Mouse (Mus musculus): ENCODE results near the gene Taf1. TPM values are rescaled to one million over a fixed set of nuclear protein-coding genes. Genes with fewer than 3 reads are reported as not detected.

The Taf1 gene
- polyA plus RNA-seq, 1 experiment, result 7.9 TPM

DNA sequence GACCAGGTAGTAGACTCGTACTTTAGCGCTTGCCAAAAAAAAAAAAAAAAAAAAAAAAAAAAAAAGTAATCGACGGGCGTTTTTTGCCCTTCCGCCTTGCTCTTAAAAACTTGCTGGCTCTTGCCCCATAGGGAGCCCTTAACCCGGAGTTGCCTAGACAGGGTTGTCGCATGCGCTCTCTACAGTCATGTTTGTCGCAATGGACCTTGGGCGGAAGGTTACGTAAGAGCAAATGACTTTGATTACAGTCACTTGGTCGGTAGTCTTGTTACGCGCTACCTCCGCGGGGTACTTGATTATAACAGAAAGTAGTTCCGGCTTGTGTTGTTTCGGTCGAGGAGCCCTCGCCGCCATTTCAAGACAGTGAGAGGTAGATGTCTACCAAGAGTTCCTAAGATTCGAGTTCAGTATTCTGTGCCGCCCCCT lies 107.2 kb downstream of the Taf1 start, which contains the start of gene Ogt:
Gene Ogt (plus strand): TSS at position 320 of the 426 bp plus-strand sequence.
- Histone ChIP-seq H3K4me3 (peak within 1 kb of the TSS; percentile 78), H3K36me3 (ENCODE audit: control insufficient read depth, insufficient read depth) (no peaks in the 10 kb centered on the region), H3ac (ENCODE audit: control insufficient read depth, insufficient read length) (peak within 1 kb of the TSS; percentile 14), H3K4me2 (ENCODE audit: low read depth) (peak within 1 kb of the TSS; percentile 87), H3K79me2 (ENCODE audit: control insufficient read depth, insufficient read depth) (peaks cover 47% of the 10 kb centered on the region), H3K27me3 (ENCODE audit: control insufficient read depth, insufficient read depth, insufficient read length) (no peaks in the 10 kb centered on the region)
- TF ChIP-seq SRF (IDR thresholded peaks at IDR 0.05; ENCODE audit: control insufficient read depth, insufficient read length, low read depth) (no peak), POLR2AphosphoS2 (IDR thresholded peaks at IDR 0.05; ENCODE audit: insufficient read length, low read depth) (peak; percentile 48), TCF3 (IDR thresholded peaks at IDR 0.05; ENCODE audit: insufficient read length, low read depth) (no peak), MYOD1 (IDR thresholded peaks at IDR 0.05; ENCODE audit: control insufficient read depth in 1 of 3, insufficient read length in 2 of 3, low read depth in 2 of 3) (no peak), CEBPB (IDR thresholded peaks at IDR 0.05; ENCODE audit: insufficient read depth, poor library complexity, severe bottlenecking) (peak; percentile 75; the same call in 1 of the 2 replicates), E2F4 (IDR thresholded peaks at IDR 0.05; ENCODE audit: insufficient read depth) (no peak), MAX (IDR thresholded peaks at IDR 0.05; ENCODE audit: low read depth) (no peak), TCF12 (IDR thresholded peaks at IDR 0.05; ENCODE audit: insufficient read depth, poor library complexity, severe bottlenecking) (no peak), USF1 (IDR thresholded peaks at IDR 0.05; ENCODE audit: low read depth) (no peak), POLR2A (IDR thresholded peaks at IDR 0.05; ENCODE audit: insufficient read length, low read depth) (peak; percentile 33), REST (IDR thresholded peaks at IDR 0.05; ENCODE audit: insufficient read depth, insufficient read length) (no peak), MYOG (IDR thresholded peaks at IDR 0.05; ENCODE audit: control insufficient read depth in 1 of 3, insufficient read depth in 1 of 3, insufficient read length in 2 of 3, low read depth in 2 of 3) (no peak)

DNA sequence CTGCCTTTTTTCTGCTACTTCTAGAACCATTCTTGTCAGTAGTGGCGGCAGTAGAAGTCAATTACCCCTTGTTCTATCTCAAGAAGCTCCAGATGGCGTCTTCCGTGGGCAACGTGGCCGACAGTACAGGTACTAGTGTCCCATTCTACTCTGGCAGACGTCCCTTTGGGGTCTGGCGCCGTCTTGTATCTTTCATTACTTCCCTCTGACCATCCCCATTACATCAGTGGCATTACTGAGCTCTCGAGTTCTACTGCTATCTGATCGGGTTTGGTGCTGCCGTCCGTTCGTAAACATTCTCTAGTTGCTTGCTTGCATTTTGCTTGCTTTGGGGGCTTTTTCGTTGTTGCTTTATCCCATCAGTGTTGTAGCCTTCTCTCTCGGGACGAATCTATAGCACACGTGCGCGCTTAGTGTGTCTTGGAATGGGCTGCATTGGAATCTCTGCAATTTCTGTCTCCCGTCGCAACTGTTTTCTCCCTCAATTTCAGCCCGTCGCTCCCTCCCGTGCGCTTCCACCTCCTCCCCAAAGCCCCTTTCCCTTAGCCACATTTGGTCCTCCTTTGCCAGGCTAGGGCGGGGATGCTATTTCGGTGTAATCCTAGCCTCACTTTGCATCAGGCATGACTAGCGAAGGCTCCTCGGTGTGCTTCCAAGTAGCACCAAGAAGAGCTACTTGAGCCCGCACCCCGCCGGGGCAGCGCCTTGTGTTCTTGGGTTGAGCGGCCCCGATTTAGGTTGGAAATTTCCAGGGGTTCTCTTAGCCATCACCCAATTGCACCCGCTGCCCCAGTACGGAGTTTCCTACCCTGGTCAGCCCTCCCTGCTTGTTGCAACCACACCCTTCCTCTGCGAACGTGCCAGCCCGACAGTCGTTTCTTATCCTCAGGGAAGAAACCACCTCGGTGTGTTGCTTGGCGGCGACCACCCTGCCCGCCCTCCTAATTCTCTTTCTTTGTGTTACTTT lies 107.9 kb downstream of the Taf1 start:
- peak overlapping the region; percentile 14 for H3ac ChIP-seq (ENCODE audit: control insufficient read depth, insufficient read length)
- H3K79me2 ChIP-seq (ENCODE audit: control insufficient read depth, insufficient read depth), result peaks cover 54% of the 10 kb centered on the region
- peak overlapping the region; percentile 78 for H3K4me3 ChIP-seq
- peaks cover 6% of the 10 kb centered on the region for H3K36me3 ChIP-seq (ENCODE audit: control insufficient read depth, insufficient read depth)
- no peak for TF ChIP-seq E2F4 (IDR thresholded peaks at IDR 0.05; ENCODE audit: insufficient read depth)
- TF ChIP-seq POLR2AphosphoS2 (IDR thresholded peaks at IDR 0.05; ENCODE audit: insufficient read length, low read depth), result peak; percentile 25
- H3K27me3 ChIP-seq (ENCODE audit: control insufficient read depth, insufficient read depth, insufficient read length), result no peaks in the 10 kb centered on the region
- H3K4me2 ChIP-seq (ENCODE audit: low read depth), result no peak overlapping the region

DNA sequence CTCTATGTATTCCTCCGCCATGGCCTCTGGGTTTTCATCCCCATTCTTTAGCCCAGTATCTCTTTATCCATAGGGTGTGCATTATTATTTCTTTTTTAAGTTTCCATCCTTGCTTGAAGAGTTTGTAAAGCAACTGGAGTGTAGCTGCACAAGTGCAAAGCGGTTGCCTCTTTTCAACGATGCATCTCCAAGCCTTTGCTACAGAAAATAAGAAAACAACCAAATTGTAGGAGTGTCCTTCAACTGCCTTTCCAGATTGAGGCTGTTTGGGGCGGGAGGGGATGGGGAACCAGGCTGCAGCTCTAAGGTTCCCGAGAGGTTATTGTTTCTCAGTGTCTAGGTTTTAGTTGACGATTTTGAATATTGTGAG lies 108.6 kb downstream of the Taf1 start:
- peaks cover 61% of the 10 kb centered on the region for H3K79me2 ChIP-seq (ENCODE audit: control insufficient read depth, insufficient read depth)
- peaks cover 7% of the 10 kb centered on the region for H3K36me3 ChIP-seq (ENCODE audit: control insufficient read depth, insufficient read depth)
- H3ac ChIP-seq (ENCODE audit: control insufficient read depth, insufficient read length), result peak overlapping the region; percentile 14
- H3K4me3 ChIP-seq, result peak overlapping the region; percentile 78
- TF ChIP-seq E2F4 (IDR thresholded peaks at IDR 0.05; ENCODE audit: insufficient read depth), result no peak
- TF ChIP-seq SRF (IDR thresholded peaks at IDR 0.05; ENCODE audit: control insufficient read depth, insufficient read length, low read depth), result no peak
- no peak for TF ChIP-seq REST (IDR thresholded peaks at IDR 0.05; ENCODE audit: insufficient read depth, insufficient read length)
- TF ChIP-seq MYOD1 (IDR thresholded peaks at IDR 0.05; ENCODE audit: control insufficient read depth in 1 of 3, insufficient read length in 2 of 3, low read depth in 2 of 3), result no peak
- no peak for TF ChIP-seq CEBPB (IDR thresholded peaks at IDR 0.05; ENCODE audit: insufficient read depth, poor library complexity, severe bottlenecking)
- TF ChIP-seq MYOG (IDR thresholded peaks at IDR 0.05; ENCODE audit: control insufficient read depth in 1 of 3, insufficient read depth in 1 of 3, insufficient read length in 2 of 3, low read depth in 2 of 3), result no peak
- no peak for TF ChIP-seq TCF3 (IDR thresholded peaks at IDR 0.05; ENCODE audit: insufficient read length, low read depth)
- no peak for TF ChIP-seq POLR2AphosphoS2 (IDR thresholded peaks at IDR 0.05; ENCODE audit: insufficient read length, low read depth)
- TF ChIP-seq TCF12 (IDR thresholded peaks at IDR 0.05; ENCODE audit: insufficient read depth, poor library complexity, severe bottlenecking), result no peak
- TF ChIP-seq POLR2A (IDR thresholded peaks at IDR 0.05; ENCODE audit: insufficient read length, low read depth), result no peak
- TF ChIP-seq USF1 (IDR thresholded peaks at IDR 0.05; ENCODE audit: low read depth), result no peak
- TF ChIP-seq MAX (IDR thresholded peaks at IDR 0.05; ENCODE audit: low read depth), result no peak
- peak overlapping the region; percentile 78 for H3K4me2 ChIP-seq (ENCODE audit: low read depth)
- no peaks in the 10 kb centered on the region for H3K27me3 ChIP-seq (ENCODE audit: control insufficient read depth, insufficient read depth, insufficient read length)

DNA sequence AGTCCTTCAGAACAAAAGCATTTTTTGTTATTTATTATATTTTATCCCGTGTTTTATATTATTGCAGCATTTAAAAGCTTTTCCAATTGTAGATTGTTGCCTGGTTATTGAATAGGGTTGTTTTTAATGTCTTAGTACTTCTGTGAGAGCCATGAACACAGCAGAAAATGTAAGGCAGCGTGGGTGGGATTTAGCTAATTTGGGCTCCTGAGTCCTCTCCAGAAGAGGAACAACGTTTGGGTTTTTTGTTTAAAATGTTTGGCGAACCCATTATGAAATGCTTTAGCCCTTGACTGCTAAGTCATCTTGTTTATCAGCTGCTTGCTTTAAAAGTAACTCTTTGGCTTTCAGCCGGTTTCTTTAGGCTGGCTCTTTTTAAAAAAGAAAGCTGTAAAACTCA lies 109.6 kb downstream of the Taf1 start:
- Histone ChIP-seq H3K4me2 (ENCODE audit: low read depth) (peak overlapping the region; percentile 78), H3K36me3 (ENCODE audit: control insufficient read depth, insufficient read depth) (peaks cover 7% of the 10 kb centered on the region), H3K79me2 (ENCODE audit: control insufficient read depth, insufficient read depth) (peaks cover 70% of the 10 kb centered on the region), H3ac (ENCODE audit: control insufficient read depth, insufficient read length) (no peak overlapping the region), H3K27me3 (ENCODE audit: control insufficient read depth, insufficient read depth, insufficient read length) (no peaks in the 10 kb centered on the region), H3K4me3 (peak overlapping the region; percentile 78)
- no peak for TF ChIP-seq TCF3 (IDR thresholded peaks at IDR 0.05; ENCODE audit: insufficient read length, low read depth)
- TF ChIP-seq MAX (IDR thresholded peaks at IDR 0.05; ENCODE audit: low read depth), result no peak
- no peak for TF ChIP-seq E2F4 (IDR thresholded peaks at IDR 0.05; ENCODE audit: insufficient read depth)
- TF ChIP-seq SRF (IDR thresholded peaks at IDR 0.05; ENCODE audit: control insufficient read depth, insufficient read length, low read depth), result no peak
- TF ChIP-seq TCF12 (IDR thresholded peaks at IDR 0.05; ENCODE audit: insufficient read depth, poor library complexity, severe bottlenecking), result no peak
- TF ChIP-seq POLR2AphosphoS2 (IDR thresholded peaks at IDR 0.05; ENCODE audit: insufficient read length, low read depth), result no peak
- TF ChIP-seq MYOG (IDR thresholded peaks at IDR 0.05; ENCODE audit: control insufficient read depth in 1 of 3, insufficient read depth in 1 of 3, insufficient read length in 2 of 3, low read depth in 2 of 3), result no peak
- TF ChIP-seq REST (IDR thresholded peaks at IDR 0.05; ENCODE audit: insufficient read depth, insufficient read length), result no peak
- no peak for TF ChIP-seq MYOD1 (IDR thresholded peaks at IDR 0.05; ENCODE audit: control insufficient read depth in 1 of 3, insufficient read length in 2 of 3, low read depth in 2 of 3)
- TF ChIP-seq POLR2A (IDR thresholded peaks at IDR 0.05; ENCODE audit: insufficient read length, low read depth), result no peak
- no peak for TF ChIP-seq USF1 (IDR thresholded peaks at IDR 0.05; ENCODE audit: low read depth)
- TF ChIP-seq CEBPB (IDR thresholded peaks at IDR 0.05; ENCODE audit: insufficient read depth, poor library complexity, severe bottlenecking), result no peak
